Mouse (Mus musculus) heart, embryonic 13.5 days (tissue): ENCODE measurements around the gene Fam124a. TPM values are rescaled to one million over a fixed set of nuclear protein-coding genes. Genes with fewer than 3 reads are reported as not detected.

Experiments used
- ATAC-seq: fragments of 200-750 bp; cut with Nextera tagmentation; 2 replicates; pipeline ENCODE4 v1.8.0; 2017; ENCODE audit warnings: moderate TSS enrichment; ENCODE audit not compliant: insufficient number of reproducible peaks, low FRiP score, low TSS enrichment; ENCODE audit errors: extremely low read depth
- H3K27ac ChIP-seq: fragments of 300-500 bp; sonication (generic); replicated peaks from 2 replicates; pipeline ENCODE4 v1.5.1; 2015; ENCODE audit warnings: moderate library complexity, mild to moderate bottlenecking, inconsistent platforms
- H3K27me3 ChIP-seq: fragments of 300-500 bp; sonication (generic); replicated peaks from 2 replicates; pipeline ENCODE4 v1.6.1; 2015; ENCODE audit warnings: mild to moderate bottlenecking, inconsistent platforms
- H3K36me3 ChIP-seq: fragments of 300-500 bp; sonication (generic); 2 replicates; pipeline ENCODE4 v1.6.1; 2015; ENCODE audit warnings: mild to moderate bottlenecking, inconsistent platforms
- H3K4me1 ChIP-seq: fragments of 300-500 bp; sonication (generic); 2 replicates; pipeline ENCODE4 v1.6.1; 2015; ENCODE audit warnings: inconsistent platforms
- H3K4me2 ChIP-seq: fragments of 300-500 bp; sonication (generic); 2 replicates; pipeline ENCODE4 v1.6.1; 2015; ENCODE audit warnings: inconsistent platforms, mild to moderate bottlenecking, moderate library complexity
- H3K4me3 ChIP-seq: fragments of 300-500 bp; sonication (generic); 2 replicates; pipeline ENCODE4 v1.5.1; 2015; ENCODE audit warnings: moderate library complexity, mild to moderate bottlenecking, inconsistent platforms
- H3K9ac ChIP-seq: fragments of 300-500 bp; sonication (generic); 2 replicates; pipeline ENCODE4 v1.6.1; 2015; ENCODE audit warnings: inconsistent platforms, mild to moderate bottlenecking, moderate library complexity
- H3K9me3 ChIP-seq: fragments of 300-500 bp; sonication (generic); 2 replicates; pipeline ENCODE4 v1.6.1; 2016; ENCODE audit warnings: inconsistent platforms
- WGBS: fragments of 180-500 bp; shearing (Covaris S2); methylation state at CpG from one replicate; pipeline ENCODE4 v1.1.7; 2015; ENCODE audit warnings: mixed read lengths; 5-methylcytosine and 5-hydroxymethylcytosine counted together
- polyA plus RNA-seq: library from polyadenylated mRNA; unstranded; fragments of >200 nt; fragmentation: Nextera tagmentation; extraction: Ambion mirVana; gene quantifications from 2 replicates; pipeline ENCODE4 v1.2.1, GENCODE M21; 2015

Gene Fam124a
- 2.4 and 3.5 TPM in 2 replicates for polyA plus RNA-seq

DNA sequence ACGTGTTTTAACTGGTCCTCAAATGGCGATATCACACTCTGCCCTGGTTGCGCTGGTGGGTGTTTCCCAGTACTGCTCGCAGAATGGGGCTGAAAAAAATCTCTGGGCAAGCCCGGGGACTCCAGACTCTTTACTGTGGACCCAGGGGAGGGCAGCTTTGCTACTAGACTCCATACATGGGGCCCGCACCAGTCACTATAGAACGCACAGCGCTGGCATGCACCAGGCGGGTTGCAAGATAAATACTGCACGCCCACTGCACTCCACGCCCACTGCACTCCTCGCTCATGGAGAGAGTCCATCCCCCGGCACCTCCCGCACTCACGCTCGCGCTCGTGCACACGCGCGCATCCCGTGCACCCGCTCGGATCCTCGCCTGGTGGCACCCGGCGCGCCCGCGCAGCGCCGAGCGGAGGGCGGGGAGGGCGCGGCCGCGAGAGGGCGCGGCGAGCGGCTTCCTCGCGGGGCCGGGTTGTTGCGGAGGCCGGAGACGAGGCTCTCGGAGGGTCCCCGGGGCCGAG, at the start of gene Fam124a:
Fam124a (plus strand) TSS at position 429 of the 521 bp plus-strand sequence.
- Histone ChIP-seq H3K9ac (peak within 1 kb of the TSS; percentile 84), H3K4me2 (peak within 1 kb of the TSS; percentile 97), H3K27ac (no peak within 1 kb of the TSS), H3K4me1 (peaks cover 20% of the 10 kb centered on the region), H3K9me3 (no peaks in the 10 kb centered on the region), H3K4me3 (peak within 1 kb of the TSS; percentile 75), H3K27me3 (peaks cover 38% of the 10 kb centered on the region), H3K36me3 (no peaks in the 10 kb centered on the region)
- WGBS: under 1% methylated on average over 51 of the region's 51 CpGs
- peak; percentile 53; the same call in 1 of the 2 replicates for ATAC-seq

DNA sequence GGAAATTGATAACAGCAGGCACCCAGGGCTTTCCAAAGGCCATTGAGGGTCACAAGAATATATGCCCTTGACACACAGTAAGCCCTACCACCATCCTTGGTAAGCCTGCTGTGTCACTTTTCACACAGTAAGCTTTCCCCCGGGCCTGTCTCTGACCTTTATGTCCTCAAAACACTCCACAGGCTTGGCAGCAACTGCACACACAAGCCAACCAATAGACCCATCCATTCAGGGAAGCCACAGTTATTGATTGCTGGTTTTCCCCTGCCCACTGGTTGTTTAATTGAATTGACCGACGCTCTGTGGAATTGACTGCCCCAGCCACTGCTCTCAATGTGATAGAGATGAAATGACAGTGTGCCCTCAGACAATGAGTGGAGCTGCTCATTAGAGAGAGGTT, 49.3 kb upstream of the Fam124a start:
- Histone ChIP-seq H3K9me3 (no peaks in the 10 kb centered on the region), H3K9ac (no peak overlapping the region), H3K4me2 (no peak overlapping the region), H3K27ac (no peak overlapping the region), H3K36me3 (no peaks in the 10 kb centered on the region), H3K27me3 (no peaks in the 10 kb centered on the region), H3K4me3 (no peak overlapping the region), H3K4me1 (peaks cover 10% of the 10 kb centered on the region)
- 74% methylated on average over 3 of the region's 3 CpGs for WGBS
- no peak for ATAC-seq

- 41% methylated on average over 3 of the region's 3 CpGs for WGBS
- Histone ChIP-seq H3K27me3 (no peaks in the 10 kb centered on the region), H3K27ac (no peak overlapping the region)
Measured at GRCm38 (mm10) chr14:62509350-62509749, 46.2 kb upstream of the Fam124a start.

GRCm38 (mm10) chr14:62512845-62513244, 42.7 kb upstream of the Fam124a start:
- WGBS: 41% methylated on average over 1 of the region's 1 CpGs
- no peak overlapping the region for H3K4me2 ChIP-seq

More at GRCm38 (mm10) chr14:62509350-62509749, 46.2 kb upstream of the Fam124a start:
- no peak for ATAC-seq
- no peak overlapping the region for H3K4me3 ChIP-seq
- H3K9me3 ChIP-seq: no peaks in the 10 kb centered on the region
- H3K36me3 ChIP-seq: no peaks in the 10 kb centered on the region
- no peak overlapping the region for H3K4me2 ChIP-seq
- H3K4me1 ChIP-seq: peaks cover 10% of the 10 kb centered on the region
- H3K9ac ChIP-seq: no peak overlapping the region

GRCm38 (mm10) chr14:62530951-62531350, 24.6 kb upstream of the Fam124a start:
- ATAC-seq: no peak
- H3K4me2 ChIP-seq: no peak overlapping the region
- H3K9ac ChIP-seq: no peak overlapping the region
- no peak overlapping the region for H3K4me3 ChIP-seq
- H3K36me3 ChIP-seq: no peaks in the 10 kb centered on the region
- H3K27me3 ChIP-seq: no peaks in the 10 kb centered on the region
- H3K9me3 ChIP-seq: no peaks in the 10 kb centered on the region; the same call in 1 of the 2 replicates
- H3K4me1 ChIP-seq: no peaks in the 10 kb centered on the region
- H3K27ac ChIP-seq: no peak overlapping the region
- WGBS: 47% methylated on average over 2 of the region's 2 CpGs

More at GRCm38 (mm10) chr14:62512845-62513244, 42.7 kb upstream of the Fam124a start:
- no peaks in the 10 kb centered on the region for H3K27me3 ChIP-seq
- H3K4me3 ChIP-seq: no peak overlapping the region
- H3K4me1 ChIP-seq: peaks cover 10% of the 10 kb centered on the region
- ATAC-seq: no peak
- H3K9ac ChIP-seq: no peak overlapping the region
- no peaks in the 10 kb centered on the region for H3K9me3 ChIP-seq
- H3K27ac ChIP-seq: no peak overlapping the region
- H3K36me3 ChIP-seq: no peaks in the 10 kb centered on the region

GRCm38 (mm10) chr14:62536127-62536526, 19.4 kb upstream of the Fam124a start:
- Histone ChIP-seq H3K27me3 (no peaks in the 10 kb centered on the region), H3K4me3 (no peak overlapping the region), H3K4me1 (no peaks in the 10 kb centered on the region), H3K4me2 (no peak overlapping the region), H3K9ac (no peak overlapping the region), H3K36me3 (no peaks in the 10 kb centered on the region), H3K27ac (no peak overlapping the region), H3K9me3 (no peaks in the 10 kb centered on the region)
- 43% methylated on average over 5 of the region's 5 CpGs for WGBS
- no peak for ATAC-seq

DNA sequence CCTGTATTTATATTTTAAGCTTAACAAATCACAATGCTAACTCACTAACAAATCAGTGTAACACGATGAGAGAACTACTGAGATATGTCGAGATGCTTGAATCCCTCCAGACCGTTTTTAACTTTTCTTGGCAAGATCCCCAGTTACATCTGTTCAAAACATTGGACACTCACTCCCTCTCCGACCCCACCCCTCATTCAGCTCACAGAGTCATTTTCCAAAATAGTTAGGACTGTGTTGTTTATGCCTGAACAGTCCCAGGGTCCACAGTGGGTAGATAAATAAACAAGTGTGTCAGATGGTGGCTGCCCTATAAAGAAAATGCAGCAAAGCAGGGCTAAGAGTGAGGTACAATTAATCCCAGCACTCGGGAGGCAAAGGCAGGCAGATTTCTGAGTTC, 18.5 kb upstream of the Fam124a start:
- no peaks in the 10 kb centered on the region for H3K27me3 ChIP-seq
- ATAC-seq: no peak
- H3K9me3 ChIP-seq: no peaks in the 10 kb centered on the region
- no peak overlapping the region for H3K9ac ChIP-seq
- 56% methylated on average over 5 of the region's 5 CpGs for WGBS
- no peak overlapping the region for H3K4me2 ChIP-seq
- no peaks in the 10 kb centered on the region for H3K4me1 ChIP-seq
- H3K4me3 ChIP-seq: no peak overlapping the region
- H3K27ac ChIP-seq: no peak overlapping the region
- H3K36me3 ChIP-seq: no peaks in the 10 kb centered on the region

GRCm38 (mm10) chr14:62539834-62540233, 15.7 kb upstream of the Fam124a start:
- no peaks in the 10 kb centered on the region for H3K27me3 ChIP-seq
- H3K9ac ChIP-seq: no peak overlapping the region
- H3K4me2 ChIP-seq: no peak overlapping the region
- WGBS: 74% methylated on average over 3 of the region's 3 CpGs
- H3K4me3 ChIP-seq: no peak overlapping the region
- no peaks in the 10 kb centered on the region for H3K4me1 ChIP-seq
- ATAC-seq: no peak
- no peaks in the 10 kb centered on the region for H3K9me3 ChIP-seq
- no peak overlapping the region for H3K27ac ChIP-seq
- H3K36me3 ChIP-seq: no peaks in the 10 kb centered on the region

GRCm38 (mm10) chr14:62541751-62542150, 13.8 kb upstream of the Fam124a start:
- no peaks in the 10 kb centered on the region for H3K27me3 ChIP-seq
- H3K4me1 ChIP-seq: no peaks in the 10 kb centered on the region
- no peak overlapping the region for H3K9ac ChIP-seq
- H3K4me3 ChIP-seq: no peak overlapping the region
- no peak overlapping the region for H3K27ac ChIP-seq
- 77% methylated on average over 1 of the region's 1 CpGs for WGBS
- no peaks in the 10 kb centered on the region for H3K36me3 ChIP-seq
- no peak for ATAC-seq
- no peak overlapping the region for H3K4me2 ChIP-seq
- H3K9me3 ChIP-seq: no peaks in the 10 kb centered on the region

DNA sequence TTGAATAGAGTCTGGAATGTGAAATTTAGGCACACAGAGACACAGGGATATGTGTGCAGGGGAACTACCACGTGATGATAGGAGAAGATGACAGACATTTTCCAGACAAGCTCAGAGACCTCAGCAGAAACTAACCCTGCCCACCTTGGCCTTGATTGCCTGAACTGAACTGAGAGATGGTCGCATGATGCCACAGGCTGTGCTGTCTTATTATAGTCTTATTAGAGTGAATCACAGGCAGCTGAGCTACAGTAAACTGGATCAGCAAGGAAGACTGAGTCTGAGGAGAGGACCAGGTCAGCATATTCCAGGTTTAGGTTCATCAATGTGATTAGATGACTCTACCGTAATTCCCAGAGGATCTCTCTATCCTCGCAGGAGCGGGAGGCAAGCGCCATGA, 9.2 kb upstream of the Fam124a start:
- Histone ChIP-seq H3K27ac (no peak overlapping the region), H3K36me3 (no peaks in the 10 kb centered on the region), H3K4me3 (no peak overlapping the region), H3K9ac (no peak overlapping the region), H3K4me1 (no peaks in the 10 kb centered on the region), H3K27me3 (no peaks in the 10 kb centered on the region), H3K4me2 (no peak overlapping the region), H3K9me3 (no peaks in the 10 kb centered on the region)
- 71% methylated on average over 6 of the region's 6 CpGs for WGBS
- ATAC-seq: no peak

DNA sequence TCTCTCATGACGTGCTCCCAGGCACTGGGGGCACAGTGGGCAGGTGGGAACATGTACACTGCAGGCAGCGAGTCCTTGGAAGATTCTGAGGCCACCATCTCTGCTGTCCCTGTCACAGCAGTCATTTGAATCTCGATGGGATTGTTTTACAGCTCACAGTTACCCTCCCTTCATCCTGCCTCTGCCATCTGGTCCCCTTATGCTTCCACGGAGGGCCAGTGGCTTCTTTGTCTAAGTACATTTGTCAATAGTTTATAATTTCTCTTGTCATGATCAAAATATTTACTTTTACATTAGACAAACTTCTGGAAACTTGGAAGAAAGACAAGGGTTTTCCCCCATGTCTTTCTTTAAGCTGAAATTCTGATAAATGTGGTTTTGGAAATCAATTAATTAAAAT, 8.8 kb upstream of the Fam124a start:
- WGBS: 50% methylated on average over 4 of the region's 4 CpGs
- ATAC-seq: no peak
- H3K4me2 ChIP-seq: no peak overlapping the region

GRCm38 (mm10) chr14:62550121-62550520, 5.4 kb upstream of the Fam124a start:
- H3K4me2 ChIP-seq: no peak overlapping the region

More for the DNA sequence above, 8.8 kb upstream of the Fam124a start:
- H3K27me3 ChIP-seq: no peaks in the 10 kb centered on the region
- H3K9ac ChIP-seq: no peak overlapping the region
- no peaks in the 10 kb centered on the region for H3K36me3 ChIP-seq
- no peak overlapping the region for H3K27ac ChIP-seq
- no peaks in the 10 kb centered on the region for H3K4me1 ChIP-seq
- H3K9me3 ChIP-seq: no peaks in the 10 kb centered on the region
- no peak overlapping the region for H3K4me3 ChIP-seq

More at GRCm38 (mm10) chr14:62550121-62550520, 5.4 kb upstream of the Fam124a start:
- WGBS: 27% methylated on average over 4 of the region's 4 CpGs
- Histone ChIP-seq H3K36me3 (no peaks in the 10 kb centered on the region), H3K27me3 (peaks cover 13% of the 10 kb centered on the region), H3K27ac (no peak overlapping the region), H3K4me1 (peaks cover 4% of the 10 kb centered on the region; the same call in 1 of the 2 replicates), H3K9me3 (no peaks in the 10 kb centered on the region), H3K4me3 (no peak overlapping the region), H3K9ac (no peak overlapping the region)
- ATAC-seq: no peak
